Mouse (Mus musculus) cerebellum, adult 18-20 months (tissue): ENCODE measurements around the gene Nfib.

ENCODE experiments used
- DNase-seq, 2 experiments: peaks; one replicate each; pipeline ENCODE4 v3.0.0; 2021

The Nfib gene

GRCm38 (mm10) chr4:82383991-82384731, 321.4 kb downstream of the Nfib start:
- peak; percentile 39 to 46 for DNase-seq

DNA sequence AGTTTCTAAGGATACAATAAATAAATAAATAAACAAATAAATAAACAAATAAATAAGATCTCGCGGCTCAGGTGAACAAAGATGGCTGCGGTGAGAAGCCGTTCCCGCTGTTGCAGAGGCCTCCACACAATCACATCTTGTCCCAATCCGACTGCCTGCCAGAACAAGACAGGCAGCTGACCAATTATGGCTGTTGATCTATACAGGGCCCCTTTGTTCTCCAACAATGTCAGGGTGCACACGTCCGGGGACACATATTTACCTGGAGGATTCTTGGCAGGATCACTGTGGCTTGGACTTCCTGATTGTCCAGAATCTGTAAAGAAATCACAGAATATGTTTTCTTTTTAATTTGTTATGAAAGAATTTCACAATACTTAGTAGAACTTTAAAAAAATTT, 322.2 kb downstream of the Nfib start:
- no peak for DNase-seq

DNA sequence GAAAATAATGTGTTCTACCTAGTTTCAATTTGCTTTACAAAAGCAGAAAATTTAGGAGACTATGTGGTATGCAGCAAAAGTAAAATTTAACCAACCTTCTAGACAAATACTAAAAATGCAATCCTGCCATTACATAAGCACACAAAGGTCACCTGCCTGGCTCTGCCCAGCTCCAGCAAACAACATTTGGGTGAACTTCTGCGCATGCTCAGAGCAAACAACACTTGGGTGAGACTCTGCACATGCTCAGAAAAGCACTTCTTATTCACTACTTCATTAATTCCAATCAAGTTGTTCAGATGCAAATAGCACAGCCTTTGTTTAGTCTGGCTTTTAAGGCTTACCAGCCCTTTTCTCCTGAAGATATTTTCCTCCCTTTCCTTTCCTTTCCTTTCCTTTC, 323.8 kb downstream of the Nfib start:
- no peak for DNase-seq

GRCm38 (mm10) chr4:82380578-82380977, 325.0 kb downstream of the Nfib start:
- no peak for DNase-seq

- DNase-seq, result no peak
Observed at GRCm38 (mm10) chr4:82378050-82378449, 327.5 kb downstream of the Nfib start.

GRCm38 (mm10) chr4:82377621-82378020, 327.9 kb downstream of the Nfib start:
- DNase-seq, result no peak

DNA sequence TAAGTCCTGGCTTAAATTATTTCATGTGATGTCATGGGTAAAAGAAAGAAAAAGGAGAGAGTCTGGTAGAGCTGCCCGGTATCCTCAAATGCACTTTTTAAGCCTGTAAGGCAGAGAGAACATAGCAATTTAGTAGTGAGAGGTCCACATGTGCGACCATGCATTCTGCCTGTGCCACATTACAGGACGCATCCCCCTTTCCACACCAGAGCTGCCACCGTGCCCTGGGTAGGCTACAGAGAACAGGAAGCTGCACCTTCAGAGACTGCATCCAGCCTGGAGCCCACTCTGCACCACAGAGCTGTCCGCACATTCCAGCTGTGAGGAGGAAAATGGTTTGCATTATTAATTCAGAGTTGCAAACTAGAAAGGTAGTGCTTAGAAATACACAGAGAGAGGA, 331.0 kb downstream of the Nfib start:
- no peak for DNase-seq

DNA sequence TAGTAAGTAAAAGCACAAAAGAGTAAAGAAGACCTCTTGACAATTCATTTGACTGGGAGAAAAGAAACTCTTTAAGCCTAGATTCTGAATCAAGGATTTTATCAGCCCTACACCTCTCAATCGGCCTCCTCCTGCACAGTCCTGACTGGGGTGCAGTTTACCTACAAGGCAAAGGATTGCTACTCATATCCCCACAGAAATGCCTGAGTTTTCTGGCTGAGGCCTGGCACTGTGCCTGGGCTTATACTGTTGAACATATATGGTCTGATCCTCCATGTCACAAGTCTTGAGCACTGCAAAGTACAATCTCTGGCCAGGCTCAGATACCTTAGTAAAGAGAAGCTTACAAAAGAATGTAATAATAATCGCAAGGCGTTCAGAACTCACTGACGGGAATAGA, 333.3 kb downstream of the Nfib start:
- no peak for DNase-seq

DNA sequence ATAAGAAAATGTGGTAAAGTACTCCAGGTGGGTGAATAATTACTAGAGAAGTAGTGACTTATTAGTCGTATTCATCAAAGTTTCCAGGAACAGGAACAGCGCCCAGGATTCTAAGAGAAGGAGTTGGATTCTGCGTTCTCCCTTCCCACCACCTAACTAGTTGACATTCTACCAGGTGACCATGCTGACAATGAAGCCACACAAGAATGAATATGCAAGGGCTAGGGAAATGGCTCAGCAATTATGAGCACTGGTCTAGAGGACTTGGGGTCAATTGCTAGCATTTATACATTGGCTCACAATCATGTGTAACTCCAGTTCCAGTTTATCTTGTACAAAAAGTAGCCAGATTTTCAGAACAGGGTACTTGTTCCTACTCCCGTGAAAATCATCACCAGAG, 334.1 kb downstream of the Nfib start:
- no peak for DNase-seq

DNA sequence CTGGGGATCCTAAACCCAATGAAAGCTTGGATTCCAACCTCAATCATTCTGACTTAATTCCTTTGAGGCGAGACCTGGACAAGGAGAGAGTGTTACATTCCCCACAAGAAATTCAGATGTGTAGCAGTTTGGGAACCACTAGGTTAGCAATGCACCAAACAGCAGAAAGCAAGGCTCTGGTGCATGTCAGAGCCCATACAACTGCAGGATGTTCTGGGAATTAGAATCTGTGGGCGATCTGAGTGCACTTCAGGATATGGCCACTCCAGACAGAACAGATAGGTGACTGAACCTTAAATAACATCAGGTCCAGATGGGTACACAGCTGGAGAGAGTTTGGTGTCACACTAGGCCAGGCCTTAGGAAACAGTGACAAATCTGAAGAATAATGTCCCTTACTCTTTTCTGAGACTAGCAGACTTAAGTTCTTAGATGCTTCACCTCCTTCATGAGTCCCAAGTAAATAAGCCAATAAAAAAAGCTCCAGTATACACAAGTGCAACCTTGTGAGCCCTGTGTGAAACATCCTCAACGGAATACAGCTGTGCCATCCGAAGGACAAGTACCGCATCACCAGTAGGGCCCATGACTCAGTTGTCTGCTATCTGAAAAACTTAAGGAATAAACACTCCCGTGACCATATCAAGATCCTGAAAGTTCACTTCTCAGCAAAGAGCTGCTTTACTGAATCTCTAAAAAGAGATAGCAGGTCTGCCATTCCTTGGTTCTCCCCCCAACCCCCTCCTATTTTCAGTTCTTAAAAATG, 336.4 kb downstream of the Nfib start:
- no peak for DNase-seq

- DNase-seq, result no peak
Observed at GRCm38 (mm10) chr4:82368091-82368775, 337.3 kb downstream of the Nfib start.

- DNase-seq, result no peak
Observed at GRCm38 (mm10) chr4:82364696-82365385, 340.7 kb downstream of the Nfib start.

- DNase-seq, result no peak
Observed at GRCm38 (mm10) chr4:82363951-82364350, 341.6 kb downstream of the Nfib start.

GRCm38 (mm10) chr4:82362294-82362693, 343.3 kb downstream of the Nfib start:
- no peak for DNase-seq

- no peak for DNase-seq
Observed at GRCm38 (mm10) chr4:82360081-82360511, 345.5 kb downstream of the Nfib start.

- no peak for DNase-seq
Observed at GRCm38 (mm10) chr4:82359110-82359509, 346.4 kb downstream of the Nfib start.

DNA sequence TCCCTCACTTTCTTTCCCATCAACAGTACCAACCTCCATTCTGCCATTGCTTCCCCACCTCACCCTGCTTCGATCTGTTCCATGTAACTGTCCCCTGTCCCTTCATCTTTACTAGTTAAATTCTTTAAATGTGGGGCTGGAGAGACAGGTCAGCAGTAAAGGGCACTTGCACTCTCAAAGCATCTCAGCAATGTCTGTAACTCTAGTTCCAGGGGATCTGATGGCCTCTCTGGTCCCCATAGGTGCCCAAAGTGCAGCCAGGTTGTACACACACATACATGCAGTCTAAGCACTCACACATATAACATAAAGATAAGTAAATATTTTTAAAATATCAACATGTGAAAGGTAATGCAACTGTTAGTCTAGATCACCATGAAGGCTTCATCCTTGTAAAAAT, 356.5 kb downstream of the Nfib start:
- no peak for DNase-seq

- peak; percentile 21 to 24 for DNase-seq
Observed at GRCm38 (mm10) chr4:82344787-82345186, 360.8 kb downstream of the Nfib start.

DNA sequence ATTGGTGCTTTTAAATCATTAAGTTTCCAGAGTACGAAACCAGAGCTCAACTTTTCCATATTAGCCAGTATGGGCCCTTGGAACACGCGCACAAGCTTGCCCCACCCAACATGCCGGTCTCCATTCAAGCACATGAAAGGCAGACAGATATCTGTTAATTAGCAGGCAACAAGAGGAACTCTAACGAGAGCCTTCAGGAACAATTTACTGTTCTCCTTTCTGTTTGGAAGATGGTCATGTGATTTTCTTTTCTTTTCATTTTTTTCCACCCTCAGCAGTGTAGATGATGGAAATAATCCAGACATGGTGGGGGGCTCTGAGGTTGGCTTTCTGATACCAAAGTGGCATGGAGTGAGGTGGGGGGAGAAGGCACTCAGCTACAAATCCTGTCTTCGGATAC, 361.3 kb downstream of the Nfib start:
- DNase-seq, result no peak

- DNase-seq, result no peak
Observed at GRCm38 (mm10) chr4:82338930-82339329, 366.6 kb downstream of the Nfib start.

DNA sequence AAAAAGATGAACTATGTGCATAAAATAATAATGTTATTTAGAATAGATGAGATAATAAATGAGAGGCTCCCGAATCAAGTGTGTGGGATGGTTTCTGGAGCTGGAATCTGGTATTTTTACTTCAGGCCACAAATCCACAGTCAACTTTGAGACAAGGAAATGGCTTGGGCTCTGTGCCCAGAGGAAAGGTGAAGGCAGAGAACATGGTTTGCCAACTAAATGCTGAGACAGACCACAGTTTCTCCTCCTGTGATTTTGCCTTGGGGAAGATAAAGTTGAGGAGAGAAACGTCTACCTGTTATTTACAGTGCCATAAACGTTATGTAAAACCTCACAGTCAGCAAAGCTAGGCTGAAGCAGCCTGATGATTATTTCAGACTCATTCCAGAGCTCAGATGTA, 367.1 kb downstream of the Nfib start:
- peak; percentile 59 to 71 for DNase-seq

- no peak for DNase-seq
Observed at GRCm38 (mm10) chr4:82336951-82337381, 368.6 kb downstream of the Nfib start.

- DNase-seq, result no peak
Observed at GRCm38 (mm10) chr4:82335266-82335865, 370.2 kb downstream of the Nfib start.
